Mouse (Mus musculus) 416B (cell line): ENCODE data around the gene Olfr212.
"Not testable (repeated sequence)": the region's sequence is repeated elsewhere in the genome, so short reads cannot be mapped to it uniquely, and the experiment has no call there.

Experiments used
- DNase-seq: peaks from one replicate; pipeline ENCODE4 v3.0.0; 2011; ENCODE audit warnings: low read depth

Olfr212 gene

DNA sequence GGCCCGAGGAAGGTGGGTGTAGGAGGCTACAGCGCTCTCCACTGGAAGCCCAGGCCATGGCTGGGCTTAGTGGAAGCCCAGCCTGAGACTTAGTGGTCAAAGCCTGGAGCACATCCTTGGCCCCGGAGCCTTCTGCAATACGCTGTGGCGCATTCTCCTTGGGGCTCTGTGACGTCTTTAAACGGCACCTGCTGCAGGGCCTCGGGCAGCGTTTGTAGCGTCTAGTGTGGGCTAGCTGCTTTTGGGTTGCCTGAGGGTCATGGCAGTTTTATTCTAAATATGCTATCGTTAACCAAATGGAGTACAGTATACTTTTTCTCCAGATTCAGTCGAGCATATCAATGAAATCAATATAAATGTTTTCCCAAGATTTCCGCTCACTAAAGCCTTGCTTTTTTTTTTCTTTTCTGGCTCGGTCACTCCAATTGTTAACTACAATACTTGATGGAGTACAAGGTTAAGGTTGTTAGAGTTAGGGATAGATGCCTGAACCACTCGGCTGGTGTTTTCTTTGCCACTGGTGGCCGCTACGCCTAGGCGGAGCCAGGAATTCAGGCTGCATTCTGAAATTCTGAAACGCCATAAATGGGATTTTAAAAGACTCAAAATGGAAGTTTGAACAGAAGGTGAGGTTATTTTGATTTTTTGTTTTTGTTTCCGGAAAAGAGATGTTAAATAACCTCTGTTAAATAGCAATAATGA lies at the start of gene Olfr212:
Gene Olfr212, plus strand, starts transcription at position 215 of the 702 bp plus-strand sequence.
- DNase-seq = not testable (repeated sequence)

DNA sequence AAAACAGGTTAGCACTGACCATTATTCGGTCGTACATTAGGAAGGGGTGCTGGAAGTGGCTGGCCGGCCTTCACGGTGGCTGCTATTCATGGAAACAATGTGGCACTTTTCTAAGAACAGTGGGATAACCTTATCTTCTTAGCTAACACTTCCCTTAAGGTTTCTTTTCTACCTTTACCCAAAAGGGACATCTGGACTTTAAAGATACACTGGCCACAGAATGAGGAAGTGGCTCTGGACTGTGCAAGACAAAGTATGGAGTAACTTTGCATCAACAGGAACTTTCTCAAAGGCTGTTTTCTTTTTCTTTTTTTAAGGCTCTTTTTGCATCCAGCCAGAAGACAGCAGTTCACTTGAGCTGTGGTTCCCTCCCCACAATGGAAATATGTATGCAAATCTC lies 47.6 kb upstream of the Olfr212 start:
- peak; percentile 92 for DNase-seq

DNA sequence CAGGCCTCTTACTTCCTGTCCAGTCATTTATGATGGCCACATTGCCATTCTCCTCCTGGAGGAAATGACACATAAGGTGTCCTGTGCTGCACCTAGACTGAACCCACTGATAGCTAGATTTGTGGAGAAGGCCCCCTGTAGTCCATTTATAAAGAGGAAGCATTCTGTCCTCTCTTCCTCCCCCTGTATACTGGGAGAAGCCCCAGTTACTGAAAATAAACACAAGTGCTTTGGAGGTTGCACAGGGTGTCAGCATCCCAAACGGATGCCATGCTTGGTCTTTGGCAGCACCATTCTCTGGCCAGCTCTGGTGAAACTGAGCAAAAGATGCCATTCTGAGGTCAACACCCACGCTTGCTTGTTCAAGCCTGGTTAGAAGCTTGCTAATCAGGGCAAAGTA lies 47.1 kb upstream of the Olfr212 start:
- DNase-seq = peak; percentile 81

DNA sequence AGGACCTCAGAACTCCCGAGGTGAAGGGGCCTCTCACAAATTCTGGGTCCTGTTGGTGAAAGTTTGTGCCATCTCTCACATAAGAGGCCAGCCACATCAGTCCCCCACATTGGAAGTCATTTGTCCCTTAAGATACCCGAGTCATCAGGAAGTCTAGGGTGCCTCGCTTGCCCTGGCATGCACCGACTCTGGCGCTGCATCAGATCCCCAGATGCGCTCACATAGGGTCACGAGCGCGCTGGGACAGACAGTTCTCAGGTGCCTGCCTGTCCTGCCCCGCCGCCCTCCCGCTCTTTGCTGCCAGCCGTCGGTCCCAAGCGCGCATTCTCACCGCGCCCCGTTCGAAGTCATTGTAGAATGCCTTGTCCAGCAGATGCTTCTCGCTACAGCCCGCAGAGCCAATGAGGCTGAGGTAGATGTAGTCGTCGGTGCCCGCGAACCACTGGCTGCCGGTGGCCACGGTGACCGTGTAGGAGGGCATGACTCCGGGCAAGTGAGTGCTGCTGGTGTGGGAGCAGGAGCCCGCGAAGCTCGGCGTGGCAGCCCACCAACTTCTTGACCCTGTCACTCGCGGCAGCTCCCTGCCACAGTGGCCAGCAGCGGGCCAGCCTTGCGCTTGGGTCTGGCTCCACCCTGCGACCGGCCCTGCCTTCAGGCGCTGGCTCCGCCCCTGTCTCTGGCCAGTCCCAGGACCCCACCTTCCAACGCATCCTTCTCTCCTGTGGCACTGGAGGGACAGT lies 45.6 kb upstream of the Olfr212 start, which contains the start of gene Alox5:
Gene Alox5, minus strand, starts transcription at position 635 of the 740 bp plus-strand sequence.
- DNase-seq = no peak

DNA sequence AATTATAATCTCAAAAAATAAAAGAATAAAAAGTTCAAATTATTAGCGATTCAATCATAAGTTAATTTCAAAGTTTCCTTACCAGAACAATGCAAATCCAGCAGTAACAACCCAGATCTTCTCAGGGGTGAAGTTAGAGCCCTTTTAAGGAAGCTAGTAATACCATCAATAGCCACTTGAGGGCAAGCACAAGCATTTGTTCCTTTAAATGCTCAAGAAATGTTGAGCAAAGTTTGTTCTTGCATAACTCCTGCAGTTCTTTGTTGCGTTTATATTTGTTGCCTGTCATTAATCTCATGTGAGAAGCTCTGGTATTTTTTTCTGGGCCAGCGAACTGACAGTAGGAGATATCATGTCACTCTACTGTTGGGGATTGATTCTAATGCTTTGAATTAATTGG lies 38.2 kb upstream of the Olfr212 start:
- DNase-seq = peak; percentile 85

DNA sequence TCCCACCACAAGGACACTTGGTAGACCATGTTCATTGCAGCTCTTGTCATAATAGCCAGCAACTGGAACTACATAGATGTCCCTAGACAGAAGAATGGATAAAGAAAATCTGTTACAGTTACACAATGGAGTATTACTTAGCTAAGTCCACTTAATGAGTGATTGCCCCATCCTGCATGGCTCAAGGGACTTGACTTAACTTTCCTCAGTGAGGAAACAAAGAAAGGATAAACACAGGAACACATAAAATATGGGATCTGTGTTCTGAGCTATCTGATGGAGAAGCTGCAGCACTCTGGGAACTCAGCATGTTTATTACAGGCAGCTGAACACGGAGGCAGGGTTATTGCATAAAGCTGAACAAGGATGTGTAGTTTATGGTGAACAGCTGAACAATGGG lies 21.2 kb upstream of the Olfr212 start:
- DNase-seq = no peak

DNA sequence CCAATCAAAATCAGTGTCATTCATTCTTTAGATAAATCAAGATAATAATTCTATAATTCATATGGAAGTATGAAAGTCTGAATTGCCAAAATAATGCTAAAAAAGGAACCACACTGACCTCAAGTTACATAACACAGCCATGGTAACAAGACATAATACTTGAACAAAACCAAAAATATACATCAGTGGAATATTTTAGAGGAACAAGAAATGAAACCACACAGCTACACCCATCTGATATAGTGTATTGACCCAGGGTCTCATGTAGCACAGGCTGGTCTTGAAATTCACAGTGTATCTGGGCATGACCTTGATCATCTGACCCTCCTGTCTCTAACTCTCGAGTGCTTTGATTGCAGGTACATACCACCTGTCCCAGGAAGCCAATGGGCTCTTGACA lies 19.5 kb upstream of the Olfr212 start:
- no peak for DNase-seq

DNA sequence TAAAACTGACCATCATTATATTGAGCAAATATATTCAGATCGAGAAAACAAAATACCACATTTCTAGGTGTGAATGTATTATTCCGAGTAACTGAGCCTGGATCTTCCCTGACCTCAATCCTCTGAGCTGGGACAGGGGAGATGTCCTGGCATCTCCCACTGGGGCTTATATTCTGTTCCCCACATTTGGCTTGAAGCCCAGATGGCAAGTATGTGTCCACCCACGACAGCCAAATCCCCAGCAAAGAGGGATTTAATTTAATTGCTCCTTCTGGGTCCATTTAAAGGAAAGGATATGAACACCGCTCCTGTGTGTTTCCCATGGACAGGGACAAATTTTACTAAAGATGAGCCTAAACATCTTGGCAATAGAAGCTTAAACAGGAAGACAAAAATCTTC lies 17.5 kb upstream of the Olfr212 start, which contains the start of gene Olfr211:
Gene Olfr211, plus strand, starts transcription at position 301 of the 400 bp plus-strand sequence.
- no peak for DNase-seq

DNA sequence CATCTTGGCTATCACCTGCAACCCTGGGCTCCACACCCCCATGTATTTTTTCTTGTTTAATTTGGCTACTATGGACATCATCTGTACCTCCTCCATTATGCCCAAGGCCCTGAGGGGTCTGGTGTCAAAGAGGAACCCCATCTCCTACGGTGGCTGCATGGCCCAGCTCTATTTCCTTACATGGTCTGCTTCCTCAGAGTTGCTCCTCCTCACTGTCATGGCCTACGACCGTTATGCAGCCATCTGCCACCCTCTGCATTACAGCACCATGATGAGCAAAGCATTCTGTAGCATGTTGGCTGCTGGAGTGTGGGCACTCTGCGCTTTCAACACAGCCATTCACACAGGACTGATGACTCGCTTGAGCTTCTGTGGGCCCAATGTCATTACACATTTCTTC lies 12.6 kb upstream of the Olfr212 start:
- peak; percentile 21 for DNase-seq

DNA sequence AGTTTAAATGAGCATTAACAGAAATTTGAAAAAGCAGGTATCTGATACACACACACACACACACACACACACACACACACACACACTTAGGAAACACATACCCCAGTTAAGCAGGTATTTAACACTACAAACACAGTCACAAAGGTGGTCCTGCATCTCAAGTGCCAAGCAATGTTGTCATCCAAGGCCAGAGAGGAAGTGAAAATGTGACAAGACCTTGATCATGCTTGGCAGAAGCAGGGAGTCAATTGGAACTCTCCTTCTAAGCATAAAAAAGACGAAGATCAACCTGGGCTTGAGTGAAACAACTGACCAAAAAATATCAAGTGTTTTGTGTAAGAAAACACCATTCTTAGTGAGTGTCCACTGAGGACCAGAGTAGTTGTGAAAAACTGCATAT lies 10.4 kb upstream of the Olfr212 start:
- no peak for DNase-seq

DNA sequence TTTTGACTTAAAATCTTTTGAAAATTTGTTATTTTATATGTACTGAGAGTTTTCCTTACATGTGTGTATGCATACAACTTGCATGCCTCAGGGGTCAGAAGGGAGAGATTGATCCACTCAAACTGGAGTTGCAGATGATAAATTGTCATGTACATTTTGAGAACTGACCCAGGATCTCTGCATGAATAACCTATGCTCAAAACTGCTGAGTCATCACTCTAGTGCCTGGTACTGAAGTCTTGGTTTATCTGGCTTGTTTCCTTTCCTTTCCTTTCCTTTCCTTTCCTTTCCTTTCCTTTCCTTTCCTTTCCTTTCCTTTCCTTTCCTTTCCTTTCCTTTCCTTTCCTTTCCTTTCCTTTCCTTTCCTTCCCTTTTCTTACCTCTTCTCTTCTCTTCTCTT lies 8.5 kb downstream of the Olfr212 start:
- DNase-seq = no peak

DNA sequence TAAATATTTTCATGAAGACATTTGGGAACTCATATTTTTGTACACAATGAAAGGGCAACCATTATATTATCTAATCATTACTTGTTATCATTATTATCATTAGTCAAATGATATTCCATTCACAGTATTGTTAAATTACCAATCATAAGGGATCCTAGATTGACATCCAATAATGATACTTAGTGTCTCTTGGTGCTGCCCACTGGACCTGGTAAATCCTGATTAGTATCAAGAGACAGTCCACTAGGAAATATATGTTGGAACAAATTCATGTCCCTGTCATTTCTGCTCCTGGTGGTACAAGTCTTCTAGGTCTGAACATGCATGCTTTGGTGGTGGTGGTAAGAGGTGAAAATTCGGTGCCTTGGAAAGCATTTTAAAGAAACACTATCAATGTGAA lies 31.8 kb downstream of the Olfr212 start, which contains the start of gene Olfr213:
Gene Olfr213, plus strand, starts transcription at position 301 of the 400 bp plus-strand sequence.
- DNase-seq = no peak

DNA sequence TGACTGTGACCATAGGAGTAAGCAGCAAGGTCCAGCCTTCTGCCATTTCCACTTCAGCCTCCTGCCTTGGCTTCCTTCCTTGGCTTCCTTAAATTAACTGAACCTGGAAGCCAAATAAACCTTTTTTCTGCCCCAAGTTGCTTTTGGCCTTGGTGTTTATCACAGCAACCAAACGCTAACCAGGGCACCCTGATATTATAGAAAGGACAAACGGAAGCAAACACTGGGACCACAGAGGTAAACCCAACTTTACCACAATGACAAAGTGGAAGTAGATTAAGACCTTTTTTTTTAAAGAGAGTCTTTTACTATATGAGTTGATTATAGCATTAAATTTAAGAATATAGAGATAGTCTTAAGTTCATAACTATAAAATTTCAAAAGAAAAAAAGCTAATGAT lies 36.2 kb downstream of the Olfr212 start:
- peak; percentile 68 for DNase-seq

DNA sequence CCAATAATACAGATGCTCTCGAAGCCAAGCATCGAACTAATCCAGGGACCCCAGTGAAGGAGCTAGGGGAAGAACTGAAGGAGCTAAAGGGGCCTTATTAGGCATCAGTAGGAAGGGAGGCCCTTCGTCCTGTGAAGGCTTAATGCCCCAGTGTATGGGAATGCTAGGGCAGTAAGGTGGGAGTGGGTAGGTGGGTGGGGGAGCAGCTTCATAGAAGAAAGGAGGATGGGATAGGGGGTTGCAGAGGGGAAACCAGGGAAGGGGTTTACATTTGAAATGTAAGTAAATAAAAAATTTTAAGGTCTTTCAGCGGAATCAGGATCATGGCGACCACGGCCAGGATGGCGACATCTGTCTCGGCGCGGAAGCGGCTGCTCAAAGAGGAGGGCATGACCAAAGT lies 44.5 kb downstream of the Olfr212 start, which contains the start of gene Gm5580:
Gene Gm5580, plus strand, starts transcription at position 301 of the 400 bp plus-strand sequence.
- DNase-seq = not testable (repeated sequence)

DNA sequence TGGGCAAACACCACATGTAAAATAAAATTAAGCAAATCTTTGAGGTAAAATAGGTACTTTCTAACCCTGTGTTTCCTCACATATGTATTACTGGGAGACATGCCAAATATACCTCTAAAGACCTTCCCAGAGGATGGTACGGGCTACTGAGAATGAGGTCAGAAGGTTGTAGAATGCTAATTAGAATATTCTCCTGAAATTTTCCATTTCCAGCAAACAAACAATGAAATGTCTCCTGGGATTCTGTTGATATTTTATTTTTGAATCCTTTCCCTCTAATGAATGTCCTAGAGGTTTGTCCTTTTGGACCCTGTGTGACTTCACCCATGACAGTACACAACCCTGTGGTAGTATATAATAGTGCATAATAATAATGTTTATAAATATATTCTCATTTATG lies 47.6 kb downstream of the Olfr212 start, which contains the start of gene Olfr214:
Gene Olfr214, plus strand, starts transcription at position 301 of the 400 bp plus-strand sequence.
- no peak for DNase-seq

DNA sequence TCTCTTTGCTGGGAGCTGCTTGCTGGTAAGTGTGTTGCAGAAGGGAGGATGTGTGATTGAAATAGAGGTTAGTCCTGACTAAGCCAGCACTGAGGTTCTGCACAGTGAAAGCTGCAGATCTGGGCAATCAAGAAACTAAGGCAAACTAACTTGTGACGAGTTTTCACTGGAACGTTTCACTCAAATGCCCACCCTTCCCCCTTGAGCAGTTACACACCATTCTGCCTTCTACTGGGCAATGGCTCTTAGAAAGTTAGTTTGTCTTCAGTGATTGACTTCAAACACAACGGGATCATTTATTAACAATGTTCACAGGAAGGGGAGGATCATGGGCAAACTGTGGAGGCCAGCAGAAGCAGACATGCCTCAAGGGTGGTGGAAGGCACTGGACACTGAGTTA lies 48.6 kb downstream of the Olfr212 start:
- DNase-seq = no peak
